Mouse (Mus musculus): ENCODE data around the gene Setx. TPM values are rescaled to one million over a fixed set of nuclear protein-coding genes. Genes with fewer than 3 reads are reported as not detected.
"Not testable (repeated sequence)": the region's sequence is repeated elsewhere in the genome, so short reads cannot be mapped to it uniquely, and the experiment has no call there.

Gene Setx
- 7.9 and 10.8 TPM in 2 replicates for polyA plus RNA-seq (2011; ENCODE audit: insufficient read depth, insufficient read length, low replicate concordance, missing spikeins)

DNA sequence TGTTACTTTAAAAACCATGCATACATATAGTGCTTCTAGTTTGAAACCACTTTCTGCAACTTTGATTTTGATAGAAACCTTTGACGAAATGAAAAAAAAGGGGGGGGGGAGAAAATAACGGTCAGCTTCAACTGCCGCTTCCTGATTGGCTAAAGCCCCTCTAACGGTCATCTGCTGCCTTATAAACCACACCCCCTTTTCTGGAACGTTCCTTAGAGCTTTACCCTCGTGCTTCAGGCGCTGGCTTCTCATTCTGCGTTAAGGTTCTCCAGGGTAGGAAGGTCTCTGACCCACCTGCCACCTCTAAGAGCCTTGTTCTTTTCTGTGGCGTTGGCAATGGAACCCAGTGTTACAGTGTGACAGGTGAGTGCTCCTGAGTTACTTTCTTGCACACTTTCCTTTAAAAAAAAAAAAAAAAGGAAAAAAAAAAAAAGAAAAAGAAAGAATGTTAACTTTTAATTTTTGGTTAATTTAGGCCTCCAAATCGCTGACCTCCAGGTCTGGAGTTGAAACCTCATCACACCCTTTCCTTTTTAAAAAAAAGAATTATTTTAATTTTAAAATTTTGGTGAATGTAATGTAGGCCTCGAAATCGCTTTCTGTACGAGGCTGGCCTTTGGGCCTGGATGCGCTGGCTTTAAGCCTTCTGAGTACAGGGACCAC lies at the start of gene Setx:
Setx (plus strand) TSS at position 275 of the 663 bp plus-strand sequence.
- H3K27ac ChIP-seq (ENCODE audit: control insufficient read depth, insufficient read depth, low read depth, low read length, poor library complexity), result peak within 1 kb of the TSS; percentile 98
- H3K4me3 ChIP-seq (replicated peaks; ENCODE audit: control insufficient read depth, low read depth, low read length), result peak within 1 kb of the TSS; percentile 82
- 59% methylated on average over 14 of the region's 14 CpGs for WGBS
- H3K4me1 ChIP-seq (ENCODE audit: control insufficient read depth, insufficient read depth, low read length), result peaks cover 2% of the 10 kb centered on the region
- TF ChIP-seq POLR2A (IDR thresholded peaks at IDR 0.05; ENCODE audit: borderline replicate concordance, control insufficient read depth, low read depth, low read length) (no peak), CTCF (IDR thresholded peaks at IDR 0.05; ENCODE audit: control insufficient read depth, insufficient read depth, low read length) (no peak)

DNA sequence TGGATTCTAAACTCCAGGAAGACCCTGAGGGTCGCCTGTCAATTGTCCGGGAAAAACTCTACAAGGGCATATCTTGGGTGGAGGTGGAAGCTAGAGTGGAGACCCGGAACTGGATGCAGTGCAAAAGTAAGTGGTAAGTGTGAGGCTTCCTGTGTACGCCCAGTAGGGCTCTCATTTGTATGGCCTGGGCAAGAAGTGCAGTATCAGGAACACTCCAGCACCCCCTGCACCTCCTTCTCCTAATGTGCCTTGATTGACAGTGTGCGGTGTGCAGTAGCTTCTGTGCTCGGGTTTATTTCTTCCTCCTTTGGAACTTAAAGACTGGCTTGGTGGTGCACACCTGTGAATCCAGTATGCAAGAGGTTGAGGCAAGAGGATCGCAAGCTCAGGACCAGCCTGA lies 49.3 kb upstream of the Setx start:
- TF ChIP-seq POLR2A (IDR thresholded peaks at IDR 0.05; ENCODE audit: borderline replicate concordance, control insufficient read depth, low read depth, low read length), result no peak
- no peak for TF ChIP-seq CTCF (IDR thresholded peaks at IDR 0.05; ENCODE audit: control insufficient read depth, insufficient read depth, low read length)
- 89% methylated on average over 7 of the region's 7 CpGs for WGBS
- Histone ChIP-seq H3K4me3 (replicated peaks; ENCODE audit: control insufficient read depth, low read depth, low read length) (no peak overlapping the region), H3K27ac (ENCODE audit: control insufficient read depth, insufficient read depth, low read depth, low read length, poor library complexity) (no peak overlapping the region), H3K4me1 (ENCODE audit: control insufficient read depth, insufficient read depth, low read length) (no peaks in the 10 kb centered on the region)

DNA sequence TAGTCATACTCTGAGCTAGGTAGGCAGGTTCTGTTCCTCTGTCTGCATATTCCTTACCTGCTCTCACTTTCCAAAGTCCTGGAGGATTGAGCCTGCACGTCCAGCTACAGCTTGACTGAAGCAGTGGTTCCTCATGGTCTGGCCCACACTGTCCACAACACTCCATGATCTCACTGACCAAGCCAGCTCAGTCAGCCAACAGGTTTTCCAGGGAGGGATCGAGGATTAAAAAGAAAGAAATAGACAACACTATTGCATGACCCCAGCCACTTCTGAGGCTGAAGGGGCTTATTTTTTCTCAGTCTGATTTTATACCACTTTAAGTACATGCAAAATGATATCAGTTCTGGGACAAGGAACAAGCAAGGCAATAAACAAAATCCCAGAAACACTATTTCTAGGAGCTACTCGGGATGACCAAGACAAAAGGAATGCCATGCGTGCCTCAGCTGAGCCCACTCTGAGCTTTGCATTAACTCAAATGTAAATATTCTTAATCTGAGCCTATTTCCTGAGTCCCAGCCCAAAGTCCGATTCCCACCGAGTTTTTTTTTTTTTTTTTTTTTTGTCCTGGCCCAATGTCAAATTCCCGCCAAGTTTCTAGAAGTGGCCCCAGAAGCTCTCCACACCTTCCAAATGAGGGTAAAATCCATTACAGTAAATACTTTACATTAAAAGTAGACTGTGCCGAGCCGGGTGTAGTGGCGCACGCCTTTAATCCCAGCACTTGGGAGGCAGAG lies 48.5 kb upstream of the Setx start:
- no peak overlapping the region for H3K27ac ChIP-seq (ENCODE audit: control insufficient read depth, insufficient read depth, low read depth, low read length, poor library complexity)
- TF ChIP-seq POLR2A (IDR thresholded peaks at IDR 0.05; ENCODE audit: borderline replicate concordance, control insufficient read depth, low read depth, low read length) (no peak), CTCF (IDR thresholded peaks at IDR 0.05; ENCODE audit: control insufficient read depth, insufficient read depth, low read length) (no peak)
- no peak overlapping the region for H3K4me3 ChIP-seq (replicated peaks; ENCODE audit: control insufficient read depth, low read depth, low read length)
- no peaks in the 10 kb centered on the region for H3K4me1 ChIP-seq (ENCODE audit: control insufficient read depth, insufficient read depth, low read length)
- 89% methylated on average over 11 of the region's 11 CpGs for WGBS

DNA sequence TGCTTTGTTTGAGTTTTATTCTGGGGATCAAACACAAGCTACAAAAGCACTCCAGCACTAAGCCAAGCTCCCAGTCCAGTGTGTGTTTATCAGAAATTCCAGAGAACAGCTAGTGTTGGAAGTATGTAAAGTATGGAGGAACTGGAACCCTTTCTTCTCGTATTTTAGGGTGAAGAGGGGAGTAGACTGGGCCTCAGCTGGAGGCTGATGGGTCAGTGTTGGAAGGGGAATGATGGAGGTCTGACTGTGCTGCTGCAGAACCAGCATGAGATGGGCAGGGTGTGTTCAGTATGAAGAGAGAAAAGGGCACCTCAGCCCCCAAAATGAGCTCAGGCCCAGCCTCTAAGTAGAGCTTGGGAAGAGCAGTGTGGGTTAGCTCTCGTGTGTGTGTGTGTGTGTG lies 47.8 kb upstream of the Setx start:
- H3K4me3 ChIP-seq (replicated peaks; ENCODE audit: control insufficient read depth, low read depth, low read length), result no peak overlapping the region
- H3K27ac ChIP-seq (ENCODE audit: control insufficient read depth, insufficient read depth, low read depth, low read length, poor library complexity), result no peak overlapping the region
- no peak for TF ChIP-seq CTCF (IDR thresholded peaks at IDR 0.05; ENCODE audit: control insufficient read depth, insufficient read depth, low read length)
- no peak for TF ChIP-seq POLR2A (IDR thresholded peaks at IDR 0.05; ENCODE audit: borderline replicate concordance, control insufficient read depth, low read depth, low read length)
- H3K4me1 ChIP-seq (ENCODE audit: control insufficient read depth, insufficient read depth, low read length), result no peaks in the 10 kb centered on the region
- 80% methylated on average over 2 of the region's 2 CpGs for WGBS

DNA sequence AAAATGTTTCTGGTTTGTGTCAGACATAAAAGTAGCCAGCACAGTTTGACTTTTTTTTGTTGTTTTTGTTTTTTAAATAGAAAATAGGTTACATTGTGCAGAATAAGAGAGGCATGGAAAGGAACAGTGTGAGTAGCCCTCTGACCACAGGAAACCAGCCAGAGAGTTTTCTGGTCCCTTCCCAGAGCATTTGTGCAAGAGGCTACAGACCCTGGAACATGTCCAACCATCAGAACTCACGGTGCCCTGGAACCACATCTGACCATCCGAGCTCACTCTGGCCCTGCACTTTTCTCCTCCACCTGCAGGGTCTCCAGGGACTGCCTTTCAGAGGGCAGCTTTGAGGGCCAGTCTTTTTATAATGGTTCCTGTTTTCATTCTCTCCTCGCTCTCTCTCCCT lies 42.0 kb upstream of the Setx start:
- no peak overlapping the region for H3K27ac ChIP-seq (ENCODE audit: control insufficient read depth, insufficient read depth, low read depth, low read length, poor library complexity)
- no peak overlapping the region for H3K4me3 ChIP-seq (replicated peaks; ENCODE audit: control insufficient read depth, low read depth, low read length)
- no peak for TF ChIP-seq POLR2A (IDR thresholded peaks at IDR 0.05; ENCODE audit: borderline replicate concordance, control insufficient read depth, low read depth, low read length)
- no peak for TF ChIP-seq CTCF (IDR thresholded peaks at IDR 0.05; ENCODE audit: control insufficient read depth, insufficient read depth, low read length)
- H3K4me1 ChIP-seq (ENCODE audit: control insufficient read depth, insufficient read depth, low read length), result no peaks in the 10 kb centered on the region; the same call in 1 of the 2 replicates
- WGBS, result 63% methylated on average over 3 of the region's 3 CpGs

DNA sequence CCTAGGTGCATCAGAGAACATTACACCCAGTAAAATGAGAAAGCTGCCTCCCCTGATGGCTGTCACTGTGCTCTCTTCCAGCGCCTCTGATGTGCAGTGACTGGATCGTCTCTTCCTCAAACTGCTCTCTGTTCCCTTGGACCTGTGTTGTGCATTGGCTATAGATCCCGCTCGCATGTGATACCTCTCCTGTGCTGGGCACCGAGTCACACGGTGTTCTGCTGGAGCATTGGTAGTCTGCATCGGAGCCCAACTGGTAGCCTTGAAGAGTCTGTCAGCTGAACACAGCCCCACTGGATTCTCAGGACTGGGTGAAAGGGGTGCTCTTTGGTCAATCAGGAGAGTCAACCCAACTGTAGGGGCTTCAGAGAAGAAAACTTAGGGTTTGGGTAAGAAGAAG lies 38.0 kb upstream of the Setx start:
- Histone ChIP-seq H3K4me1 (ENCODE audit: control insufficient read depth, insufficient read depth, low read length) (no peaks in the 10 kb centered on the region; the same call in 1 of the 2 replicates), H3K27ac (ENCODE audit: control insufficient read depth, insufficient read depth, low read depth, low read length, poor library complexity) (no peak overlapping the region), H3K4me3 (replicated peaks; ENCODE audit: control insufficient read depth, low read depth, low read length) (no peak overlapping the region)
- TF ChIP-seq CTCF (IDR thresholded peaks at IDR 0.05; ENCODE audit: control insufficient read depth, insufficient read depth, low read length) (no peak), POLR2A (IDR thresholded peaks at IDR 0.05; ENCODE audit: borderline replicate concordance, control insufficient read depth, low read depth, low read length) (no peak)
- 94% methylated on average over 7 of the region's 7 CpGs for WGBS

DNA sequence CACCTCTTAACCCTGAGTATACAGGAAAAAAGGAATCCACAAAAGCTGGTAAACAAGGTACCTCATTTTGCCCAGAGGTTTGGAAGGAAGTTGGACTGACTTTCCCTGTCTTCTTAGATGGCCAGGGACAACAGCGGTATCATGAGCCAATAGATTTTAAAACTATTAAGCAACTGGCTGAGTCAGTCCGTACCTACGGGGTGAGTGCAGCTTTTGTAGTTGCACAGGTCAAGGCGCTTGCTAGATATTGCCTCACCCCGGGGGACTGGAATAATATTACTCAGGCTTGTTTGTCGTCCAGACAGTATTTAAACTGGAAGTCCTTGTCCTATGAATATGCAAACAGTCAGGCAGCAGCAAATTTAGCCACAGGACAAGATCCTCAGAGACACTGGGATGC lies 34.7 kb upstream of the Setx start:
- H3K27ac ChIP-seq (ENCODE audit: control insufficient read depth, insufficient read depth, low read depth, low read length, poor library complexity); H3K4me1 ChIP-seq (ENCODE audit: control insufficient read depth, insufficient read depth, low read length); H3K4me3 ChIP-seq (replicated peaks; ENCODE audit: control insufficient read depth, low read depth, low read length): not testable (repeated sequence)
- WGBS, result 72% methylated on average over 6 of the region's 6 CpGs

DNA sequence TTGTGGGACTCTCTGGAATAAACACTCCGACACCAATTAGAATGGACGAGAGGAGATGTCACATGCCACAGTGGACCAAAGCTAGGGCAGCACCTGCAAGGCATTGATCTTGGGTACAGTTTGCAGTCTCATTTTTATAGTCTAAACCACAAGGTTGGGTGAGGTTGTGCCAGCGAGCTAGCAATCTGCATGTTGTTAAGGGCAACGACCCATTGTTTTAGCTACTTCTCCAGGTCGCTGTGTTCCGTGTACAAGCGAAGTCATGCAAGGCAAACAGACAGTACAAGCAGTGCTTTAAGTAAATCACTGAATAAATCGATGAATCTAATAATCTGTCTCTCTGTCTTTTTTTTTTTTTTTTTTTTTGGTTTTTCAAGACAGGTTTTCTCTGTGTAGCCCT lies 28.3 kb upstream of the Setx start:
- 82% methylated on average over 8 of the region's 8 CpGs for WGBS
- Histone ChIP-seq H3K4me1 (ENCODE audit: control insufficient read depth, insufficient read depth, low read length) (no peaks in the 10 kb centered on the region), H3K4me3 (replicated peaks; ENCODE audit: control insufficient read depth, low read depth, low read length) (no peak overlapping the region), H3K27ac (ENCODE audit: control insufficient read depth, insufficient read depth, low read depth, low read length, poor library complexity) (no peak overlapping the region)
- TF ChIP-seq POLR2A (IDR thresholded peaks at IDR 0.05; ENCODE audit: borderline replicate concordance, control insufficient read depth, low read depth, low read length) (no peak), CTCF (IDR thresholded peaks at IDR 0.05; ENCODE audit: control insufficient read depth, insufficient read depth, low read length) (no peak)
